Mouse (Mus musculus): ENCODE measurements at regions not wholly inside any gene's neighbourhood (a gene's known extent, or its start where the extent isn't known, plus 50 kb on each side); places are given as distances from the start of the nearest gene placed in this dataset.

- TF ChIP-seq CTCF (conservative IDR thresholded peaks at IDR 0.05; ENCODE audit: insufficient read depth, insufficient read length, low read depth, low read length) = no peak
- TF ChIP-seq POLR2A (IDR thresholded peaks at IDR 0.05; ENCODE audit: low read depth, low read length) = no peak
Measured at GRCm38 (mm10) chr3:150590978-150591377, 846.7 kb upstream of the Adgrl4 start.
